Mouse (Mus musculus) kidney, embryonic 14.5 days (tissue): ENCODE data around the gene Hoxd13. TPM values are rescaled to one million over a fixed set of nuclear protein-coding genes. Genes with fewer than 3 reads are reported as not detected.
A peak's percentile ranks its signal among the peaks of the same experiment; 100 is the strongest.

ENCODE experiments used
- ATAC-seq: fragments of 200-750 bp; cut with Nextera tagmentation; 2 replicates; pipeline ENCODE4 v1.8.0; 2017; ENCODE audit warnings: moderate number of reproducible peaks, mild to moderate bottlenecking, moderate TSS enrichment, moderate library complexity; ENCODE audit not compliant: low FRiP score, low TSS enrichment
- H3K27ac ChIP-seq: fragments of 300-500 bp; sonication (generic); 2 replicates; pipeline ENCODE4 v1.5.1; 2014; ENCODE audit warnings: low read depth, mild to moderate bottlenecking, low read length, moderate library complexity, mixed read lengths
- H3K27me3 ChIP-seq: fragments of 300-500 bp; sonication (generic); 2 replicates; pipeline ENCODE4 v1.6.1; 2014; ENCODE audit warnings: mild to moderate bottlenecking, low read length; ENCODE audit not compliant: control insufficient read depth, insufficient read depth
- H3K36me3 ChIP-seq: fragments of 300-500 bp; sonication (generic); 2 replicates; pipeline ENCODE4 v1.6.1; 2014; ENCODE audit warnings: low read length, mixed read lengths; ENCODE audit not compliant: control insufficient read depth, insufficient read depth
- H3K4me1 ChIP-seq: fragments of 300-500 bp; sonication (generic); 2 replicates; pipeline ENCODE4 v1.6.1; 2014; ENCODE audit warnings: low read length, mixed read lengths; ENCODE audit not compliant: control insufficient read depth, insufficient read depth
- H3K4me2 ChIP-seq: fragments of 300-500 bp; sonication (generic); replicated peaks from 2 replicates; pipeline ENCODE4 v1.6.1; 2014; ENCODE audit warnings: low read depth, mild to moderate bottlenecking, low read length
- H3K4me3 ChIP-seq: fragments of 300-500 bp; sonication (generic); 2 replicates; pipeline ENCODE4 v1.5.1; 2014; ENCODE audit warnings: mild to moderate bottlenecking, low read length
- H3K9ac ChIP-seq: fragments of 300-500 bp; sonication (generic); 2 replicates; pipeline ENCODE4 v1.6.1; 2014; ENCODE audit warnings: low read depth, mild to moderate bottlenecking, low read length, moderate library complexity
- H3K9me3 ChIP-seq: fragments of 300-500 bp; sonication (generic); 2 replicates; pipeline ENCODE4 v1.6.1; 2016; ENCODE audit warnings: low read length; ENCODE audit not compliant: control insufficient read depth
- WGBS: fragments of 180-500 bp; shearing (Covaris S2); extraction: QIAGEN DNeasy Blood & Tissue Kit; methylation state at CpG from one replicate; pipeline ENCODE4 v1.1.7; 2014; 5-methylcytosine and 5-hydroxymethylcytosine counted together
- polyA plus RNA-seq: library from polyadenylated mRNA; unstranded; fragments of >200 nt; fragmentation: Nextera tagmentation; extraction: Ambion mirVana; gene quantifications from 2 replicates; pipeline ENCODE4 v1.2.1, GENCODE M21; 2014

Hoxd13 gene
- polyA plus RNA-seq, 1 experiment from 2014 or later, result 0.22 TPM

- no peaks in the 10 kb centered on the region for H3K36me3 ChIP-seq
- peaks cover 76% of the 10 kb centered on the region for H3K27me3 ChIP-seq
- H3K4me2 ChIP-seq, result peak overlapping the region; percentile 83
- no peaks in the 10 kb centered on the region for H3K9me3 ChIP-seq
- H3K4me3 ChIP-seq, result peak overlapping the region; percentile 47
- under 1% methylated on average over 51 of the region's 74 CpGs for WGBS
- peaks cover 7% of the 10 kb centered on the region; the same call in 1 of the 2 replicates for H3K4me1 ChIP-seq
- peak overlapping the region; percentile 46 for H3K9ac ChIP-seq
- peak; percentile 29 for ATAC-seq
- H3K27ac ChIP-seq, result no peak overlapping the region
These were observed 490 bp downstream of the Hoxd13 start for GRCm38 (mm10) chr2:74668370-74669229.

GRCm38 (mm10) chr2:74669230-74669578 is 1.1 kb downstream of the Hoxd13 start:
- no peak overlapping the region for H3K4me2 ChIP-seq
- no peak overlapping the region for H3K9ac ChIP-seq
- no peak for ATAC-seq
- no peak overlapping the region for H3K4me3 ChIP-seq
- H3K27me3 ChIP-seq, result peaks cover 72% of the 10 kb centered on the region
- 3% methylated on average over 3 of the region's 3 CpGs for WGBS
- peaks cover 8% of the 10 kb centered on the region; the same call in 1 of the 2 replicates for H3K4me1 ChIP-seq
- no peaks in the 10 kb centered on the region for H3K36me3 ChIP-seq
- no peak overlapping the region for H3K27ac ChIP-seq
- no peaks in the 10 kb centered on the region for H3K9me3 ChIP-seq

GRCm38 (mm10) chr2:74669650-74670235 is 1.6 kb downstream of the Hoxd13 start:
- peaks cover 72% of the 10 kb centered on the region for H3K27me3 ChIP-seq

GRCm38 (mm10) chr2:74670632-74671188 is 2.6 kb downstream of the Hoxd13 start:
- no peak overlapping the region for H3K4me2 ChIP-seq
- H3K9ac ChIP-seq, result no peak overlapping the region

More at GRCm38 (mm10) chr2:74669650-74670235, 1.6 kb downstream of the Hoxd13 start:
- Histone ChIP-seq H3K9ac (no peak overlapping the region), H3K4me2 (no peak overlapping the region), H3K4me1 (peaks cover 13% of the 10 kb centered on the region; the same call in 1 of the 2 replicates), H3K4me3 (no peak overlapping the region), H3K27ac (no peak overlapping the region), H3K36me3 (no peaks in the 10 kb centered on the region), H3K9me3 (no peaks in the 10 kb centered on the region)
- WGBS, result 3% methylated on average over 14 of the region's 14 CpGs
- ATAC-seq, result no peak

GRCm38 (mm10) chr2:74671847-74672246 is 3.7 kb downstream of the Hoxd13 start:
- Histone ChIP-seq H3K27ac (no peak overlapping the region), H3K4me3 (no peak overlapping the region), H3K4me1 (peaks cover 29% of the 10 kb centered on the region), H3K27me3 (peaks cover 69% of the 10 kb centered on the region), H3K9ac (no peak overlapping the region), H3K36me3 (no peaks in the 10 kb centered on the region), H3K4me2 (no peak overlapping the region), H3K9me3 (no peaks in the 10 kb centered on the region)
- WGBS, result 26% methylated on average over 5 of the region's 5 CpGs
- ATAC-seq, result no peak

More at GRCm38 (mm10) chr2:74670632-74671188, 2.6 kb downstream of the Hoxd13 start:
- WGBS, result 10% methylated on average over 3 of the region's 3 CpGs
- H3K27ac ChIP-seq, result no peak overlapping the region
- ATAC-seq, result no peak
- no peaks in the 10 kb centered on the region for H3K36me3 ChIP-seq
- H3K9me3 ChIP-seq, result no peaks in the 10 kb centered on the region
- no peak overlapping the region for H3K4me3 ChIP-seq
- peaks cover 20% of the 10 kb centered on the region for H3K4me1 ChIP-seq
- peaks cover 71% of the 10 kb centered on the region for H3K27me3 ChIP-seq

GRCm38 (mm10) chr2:74672481-74673362 is 4.6 kb downstream of the Hoxd13 start:
- Histone ChIP-seq H3K9me3 (no peaks in the 10 kb centered on the region), H3K4me3 (peak overlapping the region; percentile 20; the same call in 1 of the 2 replicates), H3K27ac (no peak overlapping the region), H3K9ac (no peak overlapping the region), H3K4me2 (peak overlapping the region; percentile 38), H3K36me3 (no peaks in the 10 kb centered on the region), H3K4me1 (peaks cover 35% of the 10 kb centered on the region), H3K27me3 (peaks cover 62% of the 10 kb centered on the region)
- ATAC-seq, result 0 out of 2 replicates have a peak, but pooled peaks have one; percentile 24
- 3% methylated on average over 39 of the region's 40 CpGs for WGBS

GRCm38 (mm10) chr2:74673835-74674425 is 5.8 kb downstream of the Hoxd13 start:
- no peaks in the 10 kb centered on the region for H3K9me3 ChIP-seq
- H3K9ac ChIP-seq, result no peak overlapping the region
- H3K27ac ChIP-seq, result no peak overlapping the region
- no peak overlapping the region for H3K4me3 ChIP-seq
- 7% methylated on average over 24 of the region's 24 CpGs for WGBS
- ATAC-seq, result no peak
- peaks cover 50% of the 10 kb centered on the region for H3K27me3 ChIP-seq
- no peak overlapping the region for H3K4me2 ChIP-seq
- peaks cover 32% of the 10 kb centered on the region for H3K4me1 ChIP-seq
- no peaks in the 10 kb centered on the region for H3K36me3 ChIP-seq
